Mouse (Mus musculus) testis, adult 2 months (tissue): Measurements from ENCODE around the gene Cep41. TPM values are rescaled to one million over a fixed set of nuclear protein-coding genes. Genes with fewer than 3 reads are reported as not detected.

Source experiments
- H3K27ac ChIP-seq: fragments of 200-500 bp; 2 replicates; pipeline ENCODE4 v1.5.1; 2012; ENCODE audit warnings: low read depth, low read length; ENCODE audit not compliant: control insufficient read depth, insufficient read depth
- H3K27me3 ChIP-seq: fragments of 200-500 bp; 2 replicates; pipeline ENCODE4 v1.6.1; 2012; ENCODE audit warnings: mild to moderate bottlenecking, low read length, moderate library complexity; ENCODE audit not compliant: control insufficient read depth, insufficient read depth
- H3K36me3 ChIP-seq: fragments of 200-500 bp; 2 replicates; pipeline ENCODE4 v1.6.1; 2012; ENCODE audit warnings: mild to moderate bottlenecking, low read length; ENCODE audit not compliant: control insufficient read depth, insufficient read depth
- H3K4me1 ChIP-seq: fragments of 200-500 bp; 2 replicates; pipeline ENCODE4 v1.6.1; 2012; ENCODE audit warnings: low read length; ENCODE audit not compliant: control insufficient read depth, insufficient read depth
- H3K4me3 ChIP-seq: fragments of 200-500 bp; 2 replicates; pipeline ENCODE4 v1.5.1; 2012; ENCODE audit warnings: low read depth, mild to moderate bottlenecking, low read length, moderate library complexity, mixed read lengths; ENCODE audit not compliant: control insufficient read depth
- CTCF ChIP-seq: fragments of 200-500 bp; IDR thresholded peaks from 2 replicates; pipeline ENCODE4 v1.5.1; 2012; ENCODE audit warnings: low read depth, mild to moderate bottlenecking, inconsistent platforms, low read length, moderate library complexity; ENCODE audit not compliant: control insufficient read depth, insufficient read depth, insufficient replicate concordance
- POLR2A ChIP-seq: fragments of 200-500 bp; IDR thresholded peaks from 2 replicates; pipeline ENCODE4 v1.6.1; 2012; ENCODE audit warnings: low read depth, mild to moderate bottlenecking, inconsistent platforms, low read length, moderate library complexity; ENCODE audit not compliant: control insufficient read depth
- polyA plus RNA-seq: library from polyadenylated mRNA; depleted of rRNA; stranded (reverse); fragments of >200 nt; gene quantifications from 2 replicates; pipeline ENCODE4 v1.2.3, GENCODE M21; 2012

Cep41 gene
- polyA plus RNA-seq, 1 experiment = 34.5 TPM

DNA sequence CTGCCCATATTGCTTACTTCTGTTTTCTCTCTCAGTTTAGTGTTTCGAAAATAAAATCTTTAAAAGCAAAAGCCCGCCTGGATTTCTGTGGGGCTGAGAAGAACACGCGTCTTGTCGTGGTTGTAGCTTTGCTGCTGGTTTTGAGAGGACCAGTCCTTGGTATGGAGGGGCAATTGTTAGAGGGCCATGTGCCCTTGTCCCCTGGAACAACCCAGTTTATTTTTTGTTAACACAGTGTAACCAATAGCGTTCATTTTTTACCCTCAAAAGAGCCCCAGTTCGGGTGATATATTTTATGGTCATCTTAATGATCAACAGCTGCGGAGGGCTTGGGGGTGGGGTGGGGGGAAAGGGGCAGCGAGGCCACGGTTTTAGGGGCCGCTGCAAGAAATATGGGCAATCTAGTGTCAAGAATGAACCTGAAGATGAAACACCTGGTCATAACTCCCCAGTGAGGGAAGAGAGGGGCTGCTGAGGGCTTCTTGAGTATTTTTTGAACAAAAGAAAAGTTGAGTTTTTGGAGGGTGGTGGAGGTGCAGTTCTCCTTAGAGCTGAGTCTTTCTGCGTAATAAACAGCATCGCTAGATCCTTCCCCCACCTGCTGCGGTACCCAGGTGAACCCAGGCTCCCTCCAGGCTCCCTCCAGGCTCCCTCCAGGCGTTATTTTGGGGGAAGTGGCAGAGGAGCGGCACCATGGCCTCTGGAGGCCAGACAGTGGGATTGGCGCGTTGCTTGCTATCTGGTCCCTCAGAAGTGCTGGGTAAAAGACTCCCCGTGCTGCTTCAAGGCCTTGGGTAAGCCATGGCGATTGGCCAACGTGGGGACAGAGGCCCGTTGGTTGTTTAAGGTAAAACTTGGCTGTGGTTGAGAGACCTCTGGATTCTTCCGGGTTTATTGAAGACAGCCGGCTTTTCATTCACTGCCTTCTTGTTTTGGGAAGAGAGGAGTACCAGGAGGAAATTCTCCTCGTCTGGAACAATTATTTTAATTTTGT lies 17.1 kb upstream of the Cep41 start:
- H3K4me1 ChIP-seq = peaks cover 3% of the 10 kb centered on the region; the same call in 1 of the 2 replicates

DNA sequence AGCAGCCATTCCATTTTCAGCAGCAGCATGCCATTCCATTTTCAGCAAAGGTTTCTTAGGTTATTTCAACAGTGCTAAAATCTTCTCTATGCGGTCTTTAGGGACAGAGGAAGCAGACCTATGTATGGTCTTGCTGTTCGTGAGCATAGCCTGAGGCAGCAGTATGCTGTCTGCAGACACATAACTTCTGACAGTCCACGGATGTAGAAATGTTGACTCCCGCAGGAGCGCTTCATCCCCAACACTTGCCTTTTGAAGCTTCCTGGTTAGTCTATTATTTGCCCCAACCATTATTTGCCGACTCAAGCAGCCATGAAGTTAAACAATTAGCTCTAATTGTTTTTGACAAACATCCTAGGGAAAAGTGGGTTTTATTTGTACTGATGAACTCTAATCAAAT lies 15.6 kb upstream of the Cep41 start:
- Histone ChIP-seq H3K36me3 (no peaks in the 10 kb centered on the region), H3K4me3 (no peak overlapping the region), H3K4me1 (peaks cover 6% of the 10 kb centered on the region), H3K27me3 (no peaks in the 10 kb centered on the region), H3K27ac (no peak overlapping the region)
- TF ChIP-seq CTCF = no peak
- TF ChIP-seq POLR2A = no peak

More for the DNA sequence above, 17.1 kb upstream of the Cep41 start:
- H3K4me3 ChIP-seq = no peak overlapping the region
- no peak for TF ChIP-seq POLR2A
- TF ChIP-seq CTCF = no peak
- no peak overlapping the region for H3K27ac ChIP-seq
- no peaks in the 10 kb centered on the region for H3K36me3 ChIP-seq
- H3K27me3 ChIP-seq = no peaks in the 10 kb centered on the region

DNA sequence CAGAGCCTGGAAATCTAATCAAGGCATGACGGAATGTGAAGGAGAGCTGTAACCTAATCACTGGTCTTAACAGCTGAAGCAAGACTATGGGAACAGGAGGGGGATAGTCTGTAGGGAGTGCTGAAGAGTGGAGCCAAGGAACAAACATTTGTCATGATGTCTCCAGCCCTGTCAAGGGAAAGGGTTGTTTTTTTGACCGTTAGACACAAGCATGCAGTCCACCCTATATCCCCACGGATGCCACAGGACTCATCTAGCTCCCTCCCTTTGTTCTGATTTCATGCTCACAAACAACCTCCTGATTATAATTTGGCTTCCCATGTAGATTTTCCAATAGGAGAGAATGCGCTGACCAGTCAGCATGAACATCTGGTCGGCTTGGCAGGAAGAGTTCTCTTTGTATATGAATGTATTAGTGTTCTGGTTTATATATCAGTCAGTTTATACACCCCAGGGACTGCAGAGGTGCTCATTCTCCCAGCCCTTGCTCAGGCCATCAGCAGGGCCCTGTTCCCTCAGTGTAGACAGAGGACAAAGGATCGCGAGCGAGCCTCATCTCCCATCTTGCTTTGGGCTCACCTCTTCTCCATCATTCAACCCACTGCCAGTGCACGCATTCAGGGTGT lies 10.5 kb upstream of the Cep41 start:
- Histone ChIP-seq H3K27ac (no peak overlapping the region), H3K27me3 (no peaks in the 10 kb centered on the region), H3K4me1 (peaks cover 5% of the 10 kb centered on the region; the same call in 1 of the 2 replicates), H3K36me3 (no peaks in the 10 kb centered on the region), H3K4me3 (no peak overlapping the region)
- TF ChIP-seq CTCF (no peak), POLR2A (no peak)

DNA sequence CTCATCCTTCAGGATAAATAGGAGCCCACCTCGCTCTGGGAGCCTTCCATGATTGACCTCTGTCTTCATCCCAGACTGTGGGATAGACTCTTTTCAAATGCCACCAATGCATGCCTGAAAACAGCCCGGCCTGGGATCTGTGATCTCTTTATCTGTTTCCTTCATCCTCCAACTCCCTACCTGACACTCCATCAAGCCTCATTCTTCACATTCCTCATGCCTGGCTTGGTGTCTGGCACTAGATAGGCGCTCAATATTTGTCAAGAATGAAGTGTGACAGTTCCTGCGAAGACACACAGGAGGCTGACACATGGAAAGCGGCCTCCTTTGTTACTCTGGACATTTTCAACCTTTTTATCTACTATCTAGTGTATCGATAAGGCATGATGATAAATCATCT lies 9.9 kb upstream of the Cep41 start:
- Histone ChIP-seq H3K4me1 (peaks cover 5% of the 10 kb centered on the region; the same call in 1 of the 2 replicates), H3K4me3 (no peak overlapping the region), H3K36me3 (no peaks in the 10 kb centered on the region), H3K27ac (no peak overlapping the region), H3K27me3 (no peaks in the 10 kb centered on the region)
- no peak for TF ChIP-seq CTCF

DNA sequence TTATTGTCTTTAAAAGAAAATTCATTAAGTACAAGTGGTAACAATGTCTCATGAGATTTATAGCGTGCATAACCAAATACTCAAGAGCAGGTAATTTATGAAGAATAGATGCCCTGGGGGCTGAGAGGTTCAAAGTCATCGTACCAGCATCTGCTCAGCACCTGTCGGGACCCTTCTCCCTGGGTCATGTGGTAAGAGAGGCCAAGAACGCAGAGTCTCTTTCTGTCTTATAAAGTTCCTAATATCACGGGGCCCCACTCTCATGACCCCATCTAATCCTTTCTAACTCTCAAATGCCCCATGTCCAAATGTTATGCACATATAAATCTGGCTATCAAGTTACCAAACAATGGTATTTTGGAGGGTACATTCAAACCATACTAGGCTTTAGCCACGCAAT lies 9.3 kb upstream of the Cep41 start:
- no peak for TF ChIP-seq POLR2A
- no peak for TF ChIP-seq CTCF
- H3K4me3 ChIP-seq = no peak overlapping the region
- no peak overlapping the region for H3K27ac ChIP-seq
- no peaks in the 10 kb centered on the region for H3K27me3 ChIP-seq
- H3K36me3 ChIP-seq = no peaks in the 10 kb centered on the region
- H3K4me1 ChIP-seq = peaks cover 5% of the 10 kb centered on the region; the same call in 1 of the 2 replicates

DNA sequence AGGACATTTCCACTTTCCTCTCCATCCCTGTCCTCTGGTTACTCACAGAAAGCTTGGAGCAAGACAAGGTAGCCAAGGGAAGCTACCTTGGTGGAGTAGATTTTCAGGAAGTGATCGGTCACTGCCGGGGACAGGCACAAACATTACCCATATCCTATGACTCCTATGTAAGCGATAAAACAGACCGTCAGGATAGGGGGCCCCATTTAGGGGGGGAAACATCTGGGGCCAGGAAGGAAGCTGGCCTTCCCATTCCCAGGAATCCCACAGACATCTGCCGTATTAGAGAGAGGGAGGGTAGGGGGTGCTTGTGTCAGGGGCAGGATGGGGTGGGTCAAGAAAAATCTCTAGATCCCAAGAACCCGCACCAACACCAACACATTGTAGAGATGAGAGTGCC lies 6.6 kb upstream of the Cep41 start:
- Histone ChIP-seq H3K4me1 (peaks cover 5% of the 10 kb centered on the region; the same call in 1 of the 2 replicates), H3K36me3 (no peaks in the 10 kb centered on the region), H3K27me3 (no peaks in the 10 kb centered on the region), H3K4me3 (no peak overlapping the region), H3K27ac (no peak overlapping the region)
- TF ChIP-seq CTCF (no peak), POLR2A (no peak)

DNA sequence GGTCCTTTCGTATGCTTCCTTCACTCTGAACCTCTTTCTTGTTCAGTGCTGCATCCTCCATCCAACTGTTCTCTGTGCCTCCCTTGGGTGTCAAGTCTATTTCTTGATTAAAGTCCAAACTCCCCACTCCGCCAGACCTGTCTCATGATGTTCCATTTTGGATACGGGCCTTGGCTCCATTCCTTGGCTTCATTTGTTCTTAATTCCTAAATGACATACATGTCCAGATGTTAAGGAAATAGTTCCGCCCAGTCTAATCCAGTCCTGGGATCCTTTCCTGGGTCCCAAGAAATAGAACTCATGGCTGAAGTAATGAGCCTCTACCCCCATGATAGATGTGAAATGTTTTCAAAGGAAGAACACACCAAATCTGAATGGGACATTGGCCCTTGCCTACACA lies 4.5 kb upstream of the Cep41 start:
- no peak overlapping the region for H3K4me3 ChIP-seq
- no peaks in the 10 kb centered on the region for H3K27me3 ChIP-seq
- peaks cover 4% of the 10 kb centered on the region for H3K4me1 ChIP-seq
- TF ChIP-seq POLR2A (no peak), CTCF (no peak)
- H3K36me3 ChIP-seq = no peaks in the 10 kb centered on the region
- no peak overlapping the region for H3K27ac ChIP-seq
